Mouse (Mus musculus) G1E (cell line): Measurements from ENCODE around the gene Thap4.

Source experiments
- GATA1 ChIP-seq: IDR thresholded peaks from 2 replicates; pipeline ENCODE4 v1.6.1; 2012; ENCODE audit warnings: borderline replicate concordance, low read length, inconsistent platforms, mixed read lengths
- POLR2AphosphoS5 ChIP-seq: IDR thresholded peaks from 2 replicates; pipeline ENCODE4 v1.6.1; 2012; ENCODE audit warnings: low read depth, low read length, inconsistent platforms; ENCODE audit not compliant: insufficient replicate concordance

- TF ChIP-seq GATA1: no peak
- TF ChIP-seq POLR2AphosphoS5: no peak
These were observed 64.7 kb downstream of the Thap4 start for GRCm38 (mm10) chr1:93689901-93690496.
